Mouse (Mus musculus): ENCODE results near the gene Ntm.

DNA sequence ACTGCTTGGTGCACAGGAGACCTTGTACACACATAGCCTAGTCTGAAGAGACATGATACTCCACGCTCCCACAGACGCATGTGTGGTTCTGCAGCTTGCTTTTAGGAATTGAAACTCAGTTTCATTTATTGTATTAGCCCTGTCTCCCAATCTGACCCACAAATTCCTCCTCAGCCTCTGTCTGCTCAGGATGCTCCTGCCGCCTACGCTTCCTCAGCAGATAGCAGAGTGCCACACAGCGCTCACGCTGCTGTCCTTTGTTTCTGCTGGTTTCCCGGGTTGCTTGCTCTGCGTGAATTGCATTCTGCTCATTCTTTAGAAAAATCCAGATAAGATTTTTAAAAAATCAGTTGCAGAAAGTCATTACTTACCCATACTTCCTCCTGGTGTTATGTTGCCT lies 647.1 kb downstream of the Ntm start:
- TF ChIP-seq CTCF (IDR thresholded peaks at IDR 0.05): no peak
- no peak for TF ChIP-seq EP300 (IDR thresholded peaks at IDR 0.05)
